Mouse (Mus musculus): ENCODE measurements at regions not wholly inside any gene's neighbourhood (a gene's known extent, or its start where the extent isn't known, plus 50 kb on each side); places are given as distances from the start of the nearest gene placed in this dataset.

DNA sequence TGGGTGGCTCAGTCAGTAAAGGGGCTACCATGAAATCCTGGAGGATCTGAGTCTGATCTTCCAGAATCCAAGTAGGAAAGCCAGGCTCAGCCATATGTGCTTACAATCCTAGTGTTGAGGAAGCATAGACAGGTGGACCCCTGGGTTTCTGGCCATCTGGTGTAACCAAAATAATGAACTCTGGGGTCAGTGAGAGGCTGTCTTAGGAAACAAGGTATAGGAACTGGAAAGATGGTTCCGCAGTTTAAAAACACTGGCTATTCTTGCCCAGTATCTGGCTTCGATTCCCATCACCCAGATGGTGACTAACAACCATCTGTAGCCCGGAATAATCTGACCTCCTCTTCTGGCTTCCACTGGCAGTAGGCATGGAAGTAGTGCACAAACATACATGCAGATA is 591.6 kb downstream of the Insc start:
- no peaks in the 10 kb centered on the region for H3K4me1 ChIP-seq (ENCODE audit: insufficient read depth, low read length)
- WGBS = 88% methylated on average over 3 of the region's 3 CpGs
- H3K4me2 ChIP-seq (ENCODE audit: low read depth, low read length) = no peak overlapping the region
- TF ChIP-seq CTCF (IDR thresholded peaks at IDR 0.05; ENCODE audit: low read depth) = no peak
- ATAC-seq (no peak), DNase-seq (ENCODE audit: low spot score) (no peak)
- no peaks in the 10 kb centered on the region for H3K36me3 ChIP-seq (ENCODE audit: insufficient read depth, low read length)
- no peak overlapping the region for H3K4me3 ChIP-seq (ENCODE audit: low read length)
- no peak overlapping the region for H3K27ac ChIP-seq
- no peak overlapping the region for H3K9ac ChIP-seq (replicated peaks; ENCODE audit: low read length)
- no peaks in the 10 kb centered on the region for H3K9me3 ChIP-seq (ENCODE audit: low read length)
- H3K27me3 ChIP-seq (ENCODE audit: insufficient read depth, low read length) = no peaks in the 10 kb centered on the region

DNA sequence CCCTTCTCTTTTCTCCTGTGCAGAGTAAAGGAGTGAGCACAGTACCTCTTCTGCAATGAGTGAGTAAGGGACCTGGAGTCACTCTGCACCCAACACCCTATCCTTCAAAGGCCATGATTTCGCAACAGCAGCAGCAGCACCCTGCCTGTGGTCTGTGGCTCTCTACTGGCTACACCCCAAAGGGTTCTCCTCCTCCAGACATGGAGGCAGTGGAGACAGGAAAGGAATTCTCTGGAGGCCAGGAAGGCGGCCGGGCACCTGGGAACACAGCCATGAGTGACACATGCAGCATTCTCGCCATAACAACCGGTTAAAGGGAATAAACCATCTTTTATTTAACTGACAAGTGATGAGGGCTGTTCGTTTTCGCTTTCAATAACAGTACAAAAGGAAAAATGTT is 596.7 kb downstream of the Insc start:
- DNase-seq (ENCODE audit: low spot score) (peak; percentile 23), ATAC-seq (0 out of 2 replicates have a peak, but pooled peaks have one; percentile 45)
- H3K9ac ChIP-seq (replicated peaks; ENCODE audit: low read length) = no peak overlapping the region
- H3K4me2 ChIP-seq (ENCODE audit: low read depth, low read length) = no peak overlapping the region
- H3K27me3 ChIP-seq (ENCODE audit: insufficient read depth, low read length) = no peaks in the 10 kb centered on the region
- no peak overlapping the region for H3K4me3 ChIP-seq (ENCODE audit: low read length)
- H3K9me3 ChIP-seq (ENCODE audit: low read length) = no peaks in the 10 kb centered on the region
- TF ChIP-seq CTCF (IDR thresholded peaks at IDR 0.05; ENCODE audit: low read depth) = no peak
- 57% methylated on average over 7 of the region's 7 CpGs for WGBS
- H3K27ac ChIP-seq = no peak overlapping the region
- H3K36me3 ChIP-seq (ENCODE audit: insufficient read depth, low read length) = no peaks in the 10 kb centered on the region
- H3K4me1 ChIP-seq (ENCODE audit: insufficient read depth, low read length) = no peaks in the 10 kb centered on the region

GRCm38 (mm10) chr7:115341007-115341406 is 597.5 kb downstream of the Insc start:
- 75% methylated on average over 4 of the region's 4 CpGs for WGBS
- Histone ChIP-seq H3K27me3 (ENCODE audit: insufficient read depth, low read length) (no peaks in the 10 kb centered on the region), H3K4me1 (ENCODE audit: insufficient read depth, low read length) (no peaks in the 10 kb centered on the region), H3K4me2 (ENCODE audit: low read depth, low read length) (no peak overlapping the region), H3K27ac (no peak overlapping the region), H3K36me3 (ENCODE audit: insufficient read depth, low read length) (no peaks in the 10 kb centered on the region), H3K9me3 (ENCODE audit: low read length) (no peaks in the 10 kb centered on the region), H3K9ac (replicated peaks; ENCODE audit: low read length) (no peak overlapping the region), H3K4me3 (ENCODE audit: low read length) (no peak overlapping the region)
- no peak for ATAC-seq
- TF ChIP-seq CTCF (IDR thresholded peaks at IDR 0.05; ENCODE audit: low read depth) = no peak
- no peak for DNase-seq (ENCODE audit: low spot score)

- H3K27ac ChIP-seq = no peak overlapping the region
- no peak overlapping the region for H3K9ac ChIP-seq (replicated peaks; ENCODE audit: low read length)
- ATAC-seq (no peak), DNase-seq (ENCODE audit: low spot score) (no peak)
- H3K4me2 ChIP-seq (ENCODE audit: low read depth, low read length) = no peak overlapping the region
- H3K9me3 ChIP-seq (ENCODE audit: low read length) = no peaks in the 10 kb centered on the region
- H3K4me1 ChIP-seq (ENCODE audit: insufficient read depth, low read length) = no peaks in the 10 kb centered on the region
- no peaks in the 10 kb centered on the region for H3K27me3 ChIP-seq (ENCODE audit: insufficient read depth, low read length)
- TF ChIP-seq CTCF (IDR thresholded peaks at IDR 0.05; ENCODE audit: low read depth) = no peak
- H3K36me3 ChIP-seq (ENCODE audit: insufficient read depth, low read length) = no peaks in the 10 kb centered on the region
- H3K4me3 ChIP-seq (ENCODE audit: low read length) = no peak overlapping the region
- 84% methylated on average over 3 of the region's 3 CpGs for WGBS
Measured at GRCm38 (mm10) chr7:115345749-115346148, 602.3 kb downstream of the Insc start.

DNA sequence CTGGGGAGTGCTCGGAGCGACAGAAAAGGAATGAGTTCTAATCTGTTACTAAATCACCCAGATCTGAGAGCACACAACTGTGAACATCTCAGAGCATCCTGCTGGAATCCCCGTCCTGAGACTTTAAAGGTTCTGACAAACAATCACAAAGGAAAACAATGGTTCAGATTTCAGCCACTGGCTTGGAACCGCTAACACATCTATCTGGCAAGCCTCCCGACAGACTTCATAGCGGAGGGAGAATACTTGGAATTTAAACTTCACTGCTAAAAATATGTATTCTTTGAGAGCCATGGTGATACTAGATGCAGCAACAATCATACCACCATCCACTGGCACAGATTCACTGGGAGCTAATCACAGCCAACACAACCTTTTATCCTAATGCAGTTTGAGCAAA is 615.2 kb downstream of the Insc start:
- H3K9me3 ChIP-seq (ENCODE audit: low read length) = no peaks in the 10 kb centered on the region
- H3K27me3 ChIP-seq (ENCODE audit: insufficient read depth, low read length) = no peaks in the 10 kb centered on the region
- 72% methylated on average over 6 of the region's 6 CpGs for WGBS
- no peak for DNase-seq (ENCODE audit: low spot score)
- no peak for TF ChIP-seq CTCF (IDR thresholded peaks at IDR 0.05; ENCODE audit: low read depth)
- no peak overlapping the region for H3K9ac ChIP-seq (replicated peaks; ENCODE audit: low read length)
- H3K27ac ChIP-seq = no peak overlapping the region
- no peaks in the 10 kb centered on the region for H3K36me3 ChIP-seq (ENCODE audit: insufficient read depth, low read length)
- H3K4me3 ChIP-seq (ENCODE audit: low read length) = no peak overlapping the region
- H3K4me1 ChIP-seq (ENCODE audit: insufficient read depth, low read length) = no peaks in the 10 kb centered on the region
- no peak for ATAC-seq
- H3K4me2 ChIP-seq (ENCODE audit: low read depth, low read length) = no peak overlapping the region

GRCm38 (mm10) chr7:115360142-115360541 is 616.6 kb downstream of the Insc start:
- no peaks in the 10 kb centered on the region for H3K27me3 ChIP-seq (ENCODE audit: insufficient read depth, low read length)
- H3K9me3 ChIP-seq (ENCODE audit: low read length) = no peaks in the 10 kb centered on the region
- no peaks in the 10 kb centered on the region for H3K4me1 ChIP-seq (ENCODE audit: insufficient read depth, low read length)
- H3K27ac ChIP-seq = no peak overlapping the region
- H3K4me2 ChIP-seq (ENCODE audit: low read depth, low read length) = no peak overlapping the region
- no peaks in the 10 kb centered on the region for H3K36me3 ChIP-seq (ENCODE audit: insufficient read depth, low read length)
- no peak overlapping the region for H3K9ac ChIP-seq (replicated peaks; ENCODE audit: low read length)
- DNase-seq (ENCODE audit: low spot score) = no peak
- no peak overlapping the region for H3K4me3 ChIP-seq (ENCODE audit: low read length)
- no peak for TF ChIP-seq CTCF (IDR thresholded peaks at IDR 0.05; ENCODE audit: low read depth)
- no peak for ATAC-seq
- WGBS = 84% methylated on average over 3 of the region's 3 CpGs

GRCm38 (mm10) chr7:115362117-115362516 is 618.6 kb downstream of the Insc start:
- no peak for DNase-seq (ENCODE audit: low spot score)
- Histone ChIP-seq H3K4me2 (ENCODE audit: low read depth, low read length) (no peak overlapping the region), H3K9ac (replicated peaks; ENCODE audit: low read length) (no peak overlapping the region), H3K27me3 (ENCODE audit: insufficient read depth, low read length) (no peaks in the 10 kb centered on the region), H3K27ac (no peak overlapping the region), H3K9me3 (ENCODE audit: low read length) (no peaks in the 10 kb centered on the region), H3K36me3 (ENCODE audit: insufficient read depth, low read length) (no peaks in the 10 kb centered on the region), H3K4me1 (ENCODE audit: insufficient read depth, low read length) (no peaks in the 10 kb centered on the region), H3K4me3 (ENCODE audit: low read length) (no peak overlapping the region)
- TF ChIP-seq CTCF (IDR thresholded peaks at IDR 0.05; ENCODE audit: low read depth) = no peak; the same call in 1 of the 2 replicates
- ATAC-seq = no peak
- 87% methylated on average over 2 of the region's 2 CpGs for WGBS

Measured in hindbrain, postnatal 0 days (tissue).